Comparison of ENCODE assay signal across 8 mouse cellular contexts in the genomic region with DNA sequence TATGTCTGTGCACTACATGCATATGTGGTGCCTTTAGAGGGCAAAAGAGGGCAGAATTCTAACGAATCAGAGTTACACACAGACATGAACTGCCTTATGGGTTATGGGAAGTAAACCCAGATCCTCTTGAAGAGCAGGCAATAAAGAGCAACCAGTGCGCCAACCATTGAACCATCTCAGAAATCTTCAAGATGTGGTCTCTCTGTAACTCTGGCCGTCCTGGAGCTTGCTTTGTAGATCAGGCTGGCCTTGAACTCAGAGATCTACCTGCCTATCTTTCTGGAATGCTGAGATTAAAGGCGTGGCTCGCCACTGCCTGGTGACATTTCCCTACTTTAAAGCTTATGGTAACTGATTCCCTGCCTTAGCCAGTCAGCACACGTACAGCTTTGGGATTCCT. TPM values are rescaled to one million over a fixed set of nuclear protein-coding genes. Genes with fewer than 3 reads are reported as not detected.
A peak's percentile ranks its signal among the peaks of the same experiment; 100 is the strongest.
DNase-seq lines count a peak whose midpoint lies in the region; ATAC-seq and TF ChIP-seq lines count a peak whose summit lies in the region.

No protein-coding gene starts in this region.

- DNase-seq in left cerebral cortex, adult 2 months (ENCODE audit: extremely low spot score in 1 of 2, low spot score in 2 of 2), result no peak
- DNase-seq in left cerebral cortex, postnatal 36 days (ENCODE audit: low spot score in 2 of 2), result no peak
- DNase-seq in embryo, embryonic 10.5 days (ENCODE audit: low spot score), result peak; percentile 30
- DNase-seq in gastrocnemius, postnatal 14 days, result no peak
- no peak for DNase-seq in adrenal gland, postnatal 14 days

- H3K9me3 ChIP-seq in intestine, postnatal 0 days (ENCODE audit: control insufficient read depth), result no peaks in the 10 kb centered on the region
- H3K9me3 ChIP-seq in neural tube, embryonic 15.5 days (replicated peaks), result no peaks in the 10 kb centered on the region

- no peak for TF ChIP-seq CTCF in left cerebral cortex, adult 2 months (IDR thresholded peaks at IDR 0.05)
- TF ChIP-seq CTCF in intestine, postnatal 0 days (IDR thresholded peaks at IDR 0.05; ENCODE audit: low read depth), result no peak

- peak overlapping the region; percentile 65; the same call in 1 of the 2 replicates for H3K4me3 ChIP-seq in left cerebral cortex, adult 2 months
- peak overlapping the region; percentile 93; the same call in 1 of the 2 replicates for H3K4me3 ChIP-seq in intestine, postnatal 0 days (ENCODE audit: low read depth, low read length)
- H3K4me3 ChIP-seq in neural tube, embryonic 15.5 days (replicated peaks), result peak overlapping the region; percentile 94

- no peaks in the 10 kb centered on the region; the same call in 1 of the 2 replicates for H3K4me1 ChIP-seq in intestine, postnatal 0 days (replicated peaks; ENCODE audit: control insufficient read depth, insufficient read depth, low read length)
- H3K4me1 ChIP-seq in neural tube, embryonic 15.5 days, result peaks cover 23% of the 10 kb centered on the region

- peak overlapping the region; percentile 78 for H3K4me2 ChIP-seq in intestine, postnatal 0 days (replicated peaks; ENCODE audit: low read depth)
- H3K4me2 ChIP-seq in neural tube, embryonic 15.5 days, result peak overlapping the region; percentile 97

- WGBS in intestine, postnatal 0 days, result 14% methylated on average over 6 of the region's 6 CpGs
- 26% methylated on average over 6 of the region's 6 CpGs for WGBS in neural tube, embryonic 15.5 days

- H3K36me3 ChIP-seq in intestine, postnatal 0 days (ENCODE audit: control insufficient read depth, insufficient read depth), result peaks cover 17% of the 10 kb centered on the region
- H3K36me3 ChIP-seq in neural tube, embryonic 15.5 days, result peaks cover 22% of the 10 kb centered on the region

- intact Hi-C loops in left cerebral cortex, adult 2 months (cut with DNase I), result loop anchor here (2.0 kb wide), 1 partner anchor 21 kb away; the partner anchor contains the start of gene Psmd2
- intact Hi-C loops in left cerebral cortex, postnatal 36 days (cut with DNase I), result no loop called here
- intact Hi-C loops in gastrocnemius, postnatal 14 days (cut with DNase I; ENCODE audit: low total_unique reads), result no loop called here

- no peaks in the 10 kb centered on the region for H3K27me3 ChIP-seq in intestine, postnatal 0 days (replicated peaks; ENCODE audit: control insufficient read depth, insufficient read depth, low read length)
- H3K27me3 ChIP-seq in neural tube, embryonic 15.5 days (replicated peaks), result no peaks in the 10 kb centered on the region

- no peak overlapping the region for H3K27ac ChIP-seq in left cerebral cortex, adult 2 months
- H3K27ac ChIP-seq in intestine, postnatal 0 days (ENCODE audit: low read depth, low read length), result peak overlapping the region; percentile 98; the same call in 1 of the 2 replicates
- no peak overlapping the region for H3K27ac ChIP-seq in neural tube, embryonic 15.5 days (replicated peaks)

- ATAC-seq in intestine, postnatal 0 days, result no peak
- no peak for ATAC-seq in neural tube, embryonic 15.5 days (ENCODE audit: low FRiP score)
- ATAC-seq in megakaryocyte-erythroid progenitor cell, adult 5-6 weeks (replicated peaks; ENCODE audit: low FRiP score, low TSS enrichment, poor library complexity, severe bottlenecking), result no peak

- H3K9ac ChIP-seq in intestine, postnatal 0 days (ENCODE audit: low read depth, low read length), result no peak overlapping the region
- no peak overlapping the region for H3K9ac ChIP-seq in neural tube, embryonic 15.5 days (replicated peaks)

RNA-seq across cellular contexts. Expression of gene Eif4g1, which starts 3.8 kb away (rescaled TPM):
- 100 to 1,000 TPM; 278 to 283 TPM for total RNA-seq in left cerebral cortex, adult 2 months (2021)
- total RNA-seq in left cerebral cortex, postnatal 36 days (2021), result 100 to 1,000 TPM; 281 to 286 TPM
- 97.8 and 106 TPM in 2 replicates for polyA plus RNA-seq in intestine, postnatal 0 days (2015; fragmentation: Nextera tagmentation; extraction: Ambion mirVana)
- polyA plus RNA-seq in neural tube, embryonic 15.5 days (2015; fragmentation: Nextera tagmentation; extraction: Ambion mirVana), result 130 and 142 TPM in 2 replicates
- total RNA-seq in megakaryocyte-erythroid progenitor cell, adult 5-6 weeks (2014; fragmentation: Nextera tagmentation), result 287 and 336 TPM in 2 replicates
- total RNA-seq in megakaryocyte-erythroid progenitor cell, adult 5-6 weeks (2017), result 332 and 405 TPM in 2 replicates
- total RNA-seq in gastrocnemius, postnatal 14 days (2021), result 100 to 1,000 TPM; 303 to 309 TPM
- total RNA-seq in adrenal gland, postnatal 14 days (2021), result 379 and 389 TPM in 2 replicates

RNA-seq across cellular contexts. Expression of gene Psmd2, which starts 20.4 kb away (rescaled TPM):
- 100 to 1,000 TPM; 218 to 233 TPM for total RNA-seq in left cerebral cortex, adult 2 months (2021)
- 100 to 1,000 TPM; 214 to 240 TPM for total RNA-seq in left cerebral cortex, postnatal 36 days (2021)
- 136 and 137 TPM in 2 replicates for polyA plus RNA-seq in intestine, postnatal 0 days (2015; fragmentation: Nextera tagmentation; extraction: Ambion mirVana)
- polyA plus RNA-seq in neural tube, embryonic 15.5 days (2015; fragmentation: Nextera tagmentation; extraction: Ambion mirVana), result 340 and 342 TPM in 2 replicates
- total RNA-seq in megakaryocyte-erythroid progenitor cell, adult 5-6 weeks (2014; fragmentation: Nextera tagmentation), result 234 and 246 TPM in 2 replicates
- 233 and 271 TPM in 2 replicates for total RNA-seq in megakaryocyte-erythroid progenitor cell, adult 5-6 weeks (2017)
- total RNA-seq in gastrocnemius, postnatal 14 days (2021), result 100 to 1,000 TPM; 158 to 159 TPM
- total RNA-seq in adrenal gland, postnatal 14 days (2021), result 220 and 224 TPM in 2 replicates

RNA-seq across cellular contexts. Expression of gene Fam131a, which starts 21.2 kb away (rescaled TPM):
- 100 to 1,000 TPM; 320 to 343 TPM for total RNA-seq in left cerebral cortex, adult 2 months (2021)
- 100 to 1,000 TPM; 303 to 372 TPM for total RNA-seq in left cerebral cortex, postnatal 36 days (2021)
- 4.7 and 5.0 TPM in 2 replicates for polyA plus RNA-seq in intestine, postnatal 0 days (2015; fragmentation: Nextera tagmentation; extraction: Ambion mirVana)
- polyA plus RNA-seq in neural tube, embryonic 15.5 days (2015; fragmentation: Nextera tagmentation; extraction: Ambion mirVana), result 42.2 and 48.6 TPM in 2 replicates
- total RNA-seq in megakaryocyte-erythroid progenitor cell, adult 5-6 weeks (2014; fragmentation: Nextera tagmentation), result not detected in 2 replicates
- total RNA-seq in megakaryocyte-erythroid progenitor cell, adult 5-6 weeks (2017), result 0.85 TPM in 1 of 2 replicates, not detected in the other
- 10 to 100 TPM; 28.7 to 34.5 TPM for total RNA-seq in gastrocnemius, postnatal 14 days (2021)
- 12.5 and 12.6 TPM in 2 replicates for total RNA-seq in adrenal gland, postnatal 14 days (2021)

RNA-seq across cellular contexts. Expression of gene Ece2, which starts 42.3 kb away (rescaled TPM):
- 10 to 100 TPM; 24.7 to 28.9 TPM for total RNA-seq in left cerebral cortex, adult 2 months (2021)
- 10 to 100 TPM; 19.4 to 28.5 TPM for total RNA-seq in left cerebral cortex, postnatal 36 days (2021)
- polyA plus RNA-seq in intestine, postnatal 0 days (2015; fragmentation: Nextera tagmentation; extraction: Ambion mirVana), result 0.17 and 0.22 TPM in 2 replicates
- 17.6 and 20.4 TPM in 2 replicates for polyA plus RNA-seq in neural tube, embryonic 15.5 days (2015; fragmentation: Nextera tagmentation; extraction: Ambion mirVana)
- total RNA-seq in megakaryocyte-erythroid progenitor cell, adult 5-6 weeks (2014; fragmentation: Nextera tagmentation), result not detected in 2 replicates
- not detected in 2 replicates for total RNA-seq in megakaryocyte-erythroid progenitor cell, adult 5-6 weeks (2017)
- under 1 TPM; 0.16 to 0.57 TPM for total RNA-seq in gastrocnemius, postnatal 14 days (2021)
- total RNA-seq in adrenal gland, postnatal 14 days (2021), result 12.1 and 13.2 TPM in 2 replicates

RNA-seq across cellular contexts. Expression of gene Polr2h, which starts 45.6 kb away (rescaled TPM):
- total RNA-seq in left cerebral cortex, adult 2 months (2021), result 10 to 100 TPM; 22.5 to 28.6 TPM
- total RNA-seq in left cerebral cortex, postnatal 36 days (2021), result 10 to 100 TPM; 21.7 to 25.5 TPM
- 52.9 and 54.2 TPM in 2 replicates for polyA plus RNA-seq in intestine, postnatal 0 days (2015; fragmentation: Nextera tagmentation; extraction: Ambion mirVana)
- polyA plus RNA-seq in neural tube, embryonic 15.5 days (2015; fragmentation: Nextera tagmentation; extraction: Ambion mirVana), result 90.9 and 95.4 TPM in 2 replicates
- 81.4 and 97.1 TPM in 2 replicates for total RNA-seq in megakaryocyte-erythroid progenitor cell, adult 5-6 weeks (2014; fragmentation: Nextera tagmentation)
- total RNA-seq in megakaryocyte-erythroid progenitor cell, adult 5-6 weeks (2017), result 103 and 142 TPM in 2 replicates
- total RNA-seq in gastrocnemius, postnatal 14 days (2021), result 10 to 100 TPM; 10.9 to 14.1 TPM
- 33.1 and 34.3 TPM in 2 replicates for total RNA-seq in adrenal gland, postnatal 14 days (2021)

Comparison
In these comparisons a context has a peak if more than half of its experiments do, and no peak if none do; other contexts are left out.
1. RNA of gene Fam131a, which starts 21.2 kb away (total RNA-seq): 303 to 372 TPM in left cerebral cortex, postnatal 36 days and 320 to 343 TPM in left cerebral cortex, adult 2 months; 28.7 to 34.5 TPM in gastrocnemius, postnatal 14 days, 12.5 to 12.6 TPM in adrenal gland, postnatal 14 days and 0.85 TPM in megakaryocyte-erythroid progenitor cell, adult 5-6 weeks; every median in the first group is over 4 times any median in the second.
2. Peak in every context shown above with its lines, with median percentiles within 50 percentile points of each other: H3K4me3 ChIP-seq.